Mouse (Mus musculus) G1E (cell line): Measurements from ENCODE around the gene Casp3. TPM values are rescaled to one million over a fixed set of nuclear protein-coding genes. Genes with fewer than 3 reads are reported as not detected.

ENCODE experiments used
- ATAC-seq: 2 replicates; pipeline ENCODE4 v1.8.0; 2016; ENCODE audit warnings: mild to moderate bottlenecking; ENCODE audit not compliant: insufficient number of reproducible peaks, poor library complexity, low FRiP score, severe bottlenecking; ENCODE audit errors: extremely low read depth
- DNase-seq: peaks from one replicate; pipeline ENCODE4 v3.0.0; 2012; ENCODE audit warnings: low spot score
- H3K27me3 ChIP-seq: 2 replicates; pipeline ENCODE4 v1.6.1; 2012; ENCODE audit warnings: mild to moderate bottlenecking, low read length, inconsistent platforms; ENCODE audit not compliant: insufficient read depth
- H3K36me3 ChIP-seq: replicated peaks from 2 replicates; pipeline ENCODE3; 2012; ENCODE audit warnings: mild to moderate bottlenecking, inconsistent platforms
- H3K4me1 ChIP-seq: 2 replicates; pipeline ENCODE4 v1.6.1; 2012; ENCODE audit warnings: low read depth, low read length, inconsistent platforms, mixed read lengths; ENCODE audit not compliant: insufficient read depth
- H3K4me3 ChIP-seq: 2 replicates; pipeline ENCODE4 v1.5.1; 2012; ENCODE audit warnings: low read depth, mild to moderate bottlenecking, inconsistent platforms, low read length, moderate library complexity, mixed read lengths
- H3K9me3 ChIP-seq: replicated peaks from 2 replicates; pipeline ENCODE4 v1.6.1; 2012; ENCODE audit warnings: inconsistent platforms
- CTCF ChIP-seq: IDR thresholded peaks from 2 replicates; pipeline ENCODE4 v1.5.1; 2012; ENCODE audit warnings: low read depth, low read length, inconsistent platforms, mixed read lengths
- GATA1 ChIP-seq: IDR thresholded peaks from 2 replicates; pipeline ENCODE4 v1.6.1; 2012; ENCODE audit warnings: borderline replicate concordance, low read length, inconsistent platforms, mixed read lengths
- GATA2 ChIP-seq: IDR thresholded peaks from 2 replicates; pipeline ENCODE4 v1.6.1; 2012; ENCODE audit warnings: low read depth, low read length, inconsistent platforms, borderline replicate concordance
- POLR2AphosphoS5 ChIP-seq: IDR thresholded peaks from 2 replicates; pipeline ENCODE4 v1.6.1; 2012; ENCODE audit warnings: low read depth, low read length, inconsistent platforms; ENCODE audit not compliant: insufficient replicate concordance
- TAL1 ChIP-seq: conservative IDR thresholded peaks from 2 replicates; pipeline ENCODE4 v1.6.1; 2012; ENCODE audit warnings: low read depth, low read length, inconsistent platforms, mixed read lengths
- polyA plus RNA-seq: library from polyadenylated mRNA; stranded (reverse); fragments of >175 nt; gene quantifications from 2 replicates; pipeline ENCODE4 v1.2.3, GENCODE M21; 2012
- total RNA-seq, 2 experiments: library from RNA; stranded (forward) in 1 of 2; stranded (reverse) in 1 of 2; fragments of 200-1000 nt in 1 of 2; fragments of >200 nt in 1 of 2; fragmentation: Nextera tagmentation in 1 of 2; gene quantifications; 2 replicates each; pipeline ENCODE4 v1.2.3; 2014 to 2017

The Casp3 gene
- total and polyA plus RNA-seq, 3 experiments = 38.8 to 390 (median 102) TPM

DNA sequence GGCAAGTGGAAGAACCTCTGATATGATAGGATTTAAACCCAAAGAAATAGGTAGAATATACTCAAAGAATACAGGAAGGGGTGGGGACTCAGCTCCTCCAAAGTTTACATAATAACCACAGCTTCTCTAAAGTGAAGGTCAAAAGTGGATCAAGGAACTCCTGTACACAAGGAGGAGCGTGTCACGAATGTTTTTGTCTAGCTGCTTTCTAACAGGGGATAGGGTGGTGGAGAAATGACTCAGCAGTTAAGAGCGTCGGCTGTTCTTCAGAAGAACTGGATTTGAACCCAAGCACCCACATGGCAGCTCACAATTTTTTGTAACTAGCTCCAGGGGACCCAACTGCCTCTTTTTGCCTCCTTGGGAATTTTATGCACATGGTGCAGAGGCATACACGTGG lies 22.8 kb downstream of the Casp3 start:
- Histone ChIP-seq H3K9me3 (no peaks in the 10 kb centered on the region), H3K27me3 (no peaks in the 10 kb centered on the region), H3K4me1 (peaks cover 34% of the 10 kb centered on the region), H3K36me3 (peaks cover 77% of the 10 kb centered on the region), H3K4me3 (no peak overlapping the region)
- ATAC-seq (peak; percentile 63), DNase-seq (peak; percentile 28)
- TF ChIP-seq CTCF (no peak), TAL1 (no peak), POLR2AphosphoS5 (no peak), GATA1 (no peak)

DNA sequence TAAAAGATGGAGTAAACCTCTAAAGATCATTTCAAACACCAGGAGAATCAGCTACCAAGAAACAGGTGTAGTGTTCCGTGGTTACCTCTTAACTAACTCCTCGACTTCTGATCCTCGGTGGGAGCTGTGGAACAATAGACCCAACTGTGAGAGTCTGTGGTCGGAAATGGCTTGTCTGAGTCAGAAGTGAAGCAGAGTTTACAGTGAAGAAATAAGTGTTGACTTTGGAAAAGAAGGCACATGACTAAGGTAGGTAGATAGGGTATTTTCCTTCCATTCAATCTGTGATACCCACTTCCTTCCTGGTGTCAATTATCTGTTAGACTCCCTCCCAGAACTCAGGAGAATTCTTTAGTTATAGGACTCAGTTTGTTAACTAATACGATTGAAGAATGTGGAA lies 24.2 kb downstream of the Casp3 start:
- TF ChIP-seq TAL1 (no peak), GATA1 (no peak), GATA2 (no peak), POLR2AphosphoS5 (no peak), CTCF (no peak)
- DNase-seq = no peak
- peaks cover 34% of the 10 kb centered on the region for H3K4me1 ChIP-seq
- H3K27me3 ChIP-seq = no peaks in the 10 kb centered on the region
- H3K9me3 ChIP-seq = no peaks in the 10 kb centered on the region
- no peak overlapping the region for H3K4me3 ChIP-seq
- ATAC-seq = no peak
- peaks cover 63% of the 10 kb centered on the region for H3K36me3 ChIP-seq

DNA sequence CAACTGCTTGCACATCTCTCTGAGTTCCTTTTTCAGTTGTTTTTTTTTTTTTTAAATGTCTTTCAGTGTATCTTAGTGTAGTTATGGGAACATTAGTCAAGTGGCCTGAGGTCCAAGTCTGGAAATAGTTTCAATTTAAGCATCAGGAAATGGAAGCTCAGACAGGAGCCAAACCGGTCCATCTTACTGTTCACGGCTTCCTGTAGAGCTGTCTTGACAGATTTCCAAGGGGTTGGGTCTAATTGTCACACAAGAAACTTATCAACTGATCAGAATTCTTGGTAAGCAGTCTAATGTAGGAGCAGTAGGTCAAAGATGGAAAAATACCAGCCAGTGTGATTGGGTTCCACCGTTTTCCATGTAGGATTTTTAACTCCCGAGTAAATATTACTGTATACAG lies 31.3 kb downstream of the Casp3 start:
- no peak for ATAC-seq

GRCm38 (mm10) chr8:46651872-46652271 lies 34.8 kb downstream of the Casp3 start:
- Histone ChIP-seq H3K4me1 (peaks cover 7% of the 10 kb centered on the region), H3K4me3 (no peak overlapping the region), H3K27me3 (no peaks in the 10 kb centered on the region), H3K36me3 (no peaks in the 10 kb centered on the region), H3K9me3 (no peaks in the 10 kb centered on the region)
- no peak for TF ChIP-seq CTCF
- no peak for TF ChIP-seq POLR2AphosphoS5
- TF ChIP-seq GATA2 = no peak
- no peak for TF ChIP-seq TAL1
- no peak for TF ChIP-seq GATA1
- ATAC-seq = peak; percentile 15
- no peak for DNase-seq

More for the DNA sequence above, 31.3 kb downstream of the Casp3 start:
- TF ChIP-seq POLR2AphosphoS5 (no peak), CTCF (no peak), GATA1 (no peak), GATA2 (no peak), TAL1 (no peak)
- no peaks in the 10 kb centered on the region for H3K9me3 ChIP-seq
- peaks cover 6% of the 10 kb centered on the region for H3K4me1 ChIP-seq
- H3K27me3 ChIP-seq = no peaks in the 10 kb centered on the region
- no peak for DNase-seq
- peaks cover 2% of the 10 kb centered on the region for H3K36me3 ChIP-seq
- no peak overlapping the region for H3K4me3 ChIP-seq

DNA sequence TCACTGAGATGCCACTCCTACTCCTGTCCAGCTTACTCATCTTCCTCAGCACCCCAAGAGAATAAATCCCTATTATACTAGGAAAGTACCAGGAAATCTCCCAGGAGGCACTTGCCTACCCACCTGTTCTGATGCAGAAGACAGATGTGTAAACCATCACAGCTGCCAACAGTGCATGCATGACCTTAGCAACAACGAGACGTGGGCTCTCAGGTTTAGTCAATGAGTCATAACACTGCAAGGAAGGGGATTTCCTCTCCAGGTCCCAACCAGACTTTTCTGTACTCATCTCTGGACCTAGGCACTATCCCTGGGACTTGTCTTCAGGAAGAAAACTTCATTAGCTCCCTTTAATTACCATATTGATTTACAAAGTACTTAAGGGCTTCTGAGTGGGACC lies 38.8 kb downstream of the Casp3 start:
- Histone ChIP-seq H3K4me3 (no peak overlapping the region), H3K27me3 (no peaks in the 10 kb centered on the region), H3K9me3 (no peaks in the 10 kb centered on the region), H3K36me3 (no peaks in the 10 kb centered on the region), H3K4me1 (peaks cover 7% of the 10 kb centered on the region)
- no peak for TF ChIP-seq GATA2
- TF ChIP-seq POLR2AphosphoS5 = no peak
- no peak for TF ChIP-seq CTCF
- TF ChIP-seq TAL1 = no peak
- TF ChIP-seq GATA1 = no peak
- ATAC-seq = no peak
- DNase-seq = no peak

DNA sequence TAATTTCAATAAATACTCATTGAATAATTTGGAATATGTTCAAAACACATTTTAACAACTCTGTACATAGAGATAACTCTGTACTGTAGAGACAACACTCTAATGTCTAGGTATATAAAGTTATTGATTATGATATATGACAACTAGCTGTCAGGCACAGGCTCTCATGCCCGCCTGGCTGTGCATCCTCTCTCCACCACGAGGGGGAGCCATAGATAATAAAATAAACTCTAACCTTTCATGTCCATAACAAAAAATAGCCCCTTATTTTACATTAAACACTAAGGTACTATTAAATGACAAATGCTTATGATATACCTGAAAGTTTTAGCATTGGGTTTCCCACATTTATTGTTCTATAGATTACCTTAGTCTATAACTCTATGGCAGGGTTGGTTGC lies 54.4 kb downstream of the Casp3 start:
- TF ChIP-seq CTCF (peak; percentile 79), TAL1 (no peak)
- no peak overlapping the region for H3K4me3 ChIP-seq
- DNase-seq = no peak
- peak; percentile 34; the same call in 1 of the 2 replicates for ATAC-seq
- H3K36me3 ChIP-seq = no peaks in the 10 kb centered on the region
- H3K27me3 ChIP-seq = peaks cover 6% of the 10 kb centered on the region
- H3K9me3 ChIP-seq = peaks cover 4% of the 10 kb centered on the region
- H3K4me1 ChIP-seq = peaks cover 7% of the 10 kb centered on the region

DNA sequence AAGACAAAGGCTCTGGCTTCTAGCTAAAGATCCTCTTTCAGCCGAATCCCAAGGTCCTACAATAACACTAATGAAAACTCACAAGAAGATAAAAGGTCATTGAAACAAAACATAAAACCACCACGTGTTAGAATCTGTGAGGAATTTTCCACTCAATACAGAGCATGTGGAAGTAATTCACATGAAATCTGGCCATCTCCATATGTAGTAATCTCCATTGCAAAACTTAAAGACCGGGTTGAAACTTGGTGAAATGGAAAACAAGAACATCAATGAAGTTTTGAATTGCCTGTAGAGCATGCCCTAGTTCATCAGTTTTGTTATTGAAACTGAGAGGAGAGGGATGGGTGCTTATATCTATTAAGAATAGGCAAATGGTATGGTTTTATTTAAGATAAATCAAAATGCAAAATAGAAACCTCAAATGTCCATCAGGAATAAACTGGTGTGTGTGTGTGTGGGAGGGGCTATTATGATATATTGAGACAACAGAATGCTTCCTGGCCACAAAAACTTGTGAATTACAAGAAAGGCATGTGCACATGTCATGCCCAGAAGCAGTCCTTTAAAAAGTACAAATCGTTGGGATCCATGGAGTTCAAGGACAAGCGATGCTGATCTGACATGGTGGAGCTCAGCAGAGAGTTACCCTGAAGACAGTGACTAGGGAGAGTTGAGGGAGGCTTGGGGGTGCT lies 63.7 kb downstream of the Casp3 start:
- Histone ChIP-seq H3K9me3 (peaks cover 8% of the 10 kb centered on the region), H3K4me1 (no peaks in the 10 kb centered on the region; the same call in 1 of the 2 replicates), H3K4me3 (no peak overlapping the region), H3K36me3 (no peaks in the 10 kb centered on the region), H3K27me3 (peaks cover 13% of the 10 kb centered on the region)
- DNase-seq = no peak
- TF ChIP-seq GATA2 (no peak), GATA1 (no peak), CTCF (no peak), TAL1 (no peak), POLR2AphosphoS5 (no peak)
- ATAC-seq = no peak
